Mouse (Mus musculus) heart, embryonic 16.5 days (tissue): ENCODE data around the gene 5530400C23Rik. TPM values are rescaled to one million over a fixed set of nuclear protein-coding genes. Genes with fewer than 3 reads are reported as not detected.
"Not testable (repeated sequence)": the region's sequence is repeated elsewhere in the genome, so short reads cannot be mapped to it uniquely, and the experiment has no call there.

Experiments used
- ATAC-seq: fragments of 200-750 bp; cut with Nextera tagmentation; replicated peaks from 2 replicates; pipeline ENCODE4 v1.8.0; 2017; ENCODE audit warnings: moderate number of reproducible peaks; ENCODE audit not compliant: insufficient read depth, low FRiP score; ENCODE audit errors: extremely low read depth
- H3K27ac ChIP-seq: fragments of 300-500 bp; sonication (generic); 2 replicates; pipeline ENCODE4 v1.5.1; 2014; ENCODE audit warnings: mild to moderate bottlenecking, low read length, control low read depth, moderate library complexity
- H3K27me3 ChIP-seq: fragments of 300-500 bp; sonication (generic); 2 replicates; pipeline ENCODE4 v1.6.1; 2014; ENCODE audit warnings: low read length, mixed read lengths; ENCODE audit not compliant: control insufficient read depth, insufficient read depth
- H3K36me3 ChIP-seq: fragments of 300-500 bp; sonication (generic); 2 replicates; pipeline ENCODE4 v1.6.1; 2014; ENCODE audit not compliant: control insufficient read depth, insufficient read depth
- H3K4me1 ChIP-seq: fragments of 300-500 bp; sonication (generic); 2 replicates; pipeline ENCODE4 v1.6.1; 2014; ENCODE audit warnings: low read length, mixed read lengths; ENCODE audit not compliant: control insufficient read depth, insufficient read depth
- H3K4me2 ChIP-seq: fragments of 300-500 bp; sonication (generic); 2 replicates; pipeline ENCODE4 v1.6.1; 2014; ENCODE audit warnings: low read depth, mild to moderate bottlenecking, control low read depth, low read length
- H3K4me3 ChIP-seq: fragments of 300-500 bp; sonication (generic); 2 replicates; pipeline ENCODE4 v1.5.1; 2014; ENCODE audit warnings: mild to moderate bottlenecking, control low read depth, low read length
- H3K9ac ChIP-seq: fragments of 300-500 bp; sonication (generic); 2 replicates; pipeline ENCODE4 v1.6.1; 2014; ENCODE audit warnings: low read length, control low read depth
- H3K9me3 ChIP-seq: fragments of 300-500 bp; sonication (generic); replicated peaks from 2 replicates; pipeline ENCODE4 v1.6.1; 2016; ENCODE audit warnings: low read length; ENCODE audit not compliant: control insufficient read depth
- WGBS: fragments of 180-500 bp; shearing (Covaris S2); extraction: QIAGEN DNeasy Blood & Tissue Kit; methylation state at CpG from one replicate; pipeline ENCODE4 v1.1.7; 2014; 5-methylcytosine and 5-hydroxymethylcytosine counted together
- polyA plus RNA-seq: library from polyadenylated mRNA; unstranded; fragments of >200 nt; fragmentation: Nextera tagmentation; extraction: Ambion mirVana; gene quantifications from 2 replicates; pipeline ENCODE4 v1.2.1, GENCODE M21; 2015

5530400C23Rik gene
- not detected in 2 replicates for polyA plus RNA-seq

DNA sequence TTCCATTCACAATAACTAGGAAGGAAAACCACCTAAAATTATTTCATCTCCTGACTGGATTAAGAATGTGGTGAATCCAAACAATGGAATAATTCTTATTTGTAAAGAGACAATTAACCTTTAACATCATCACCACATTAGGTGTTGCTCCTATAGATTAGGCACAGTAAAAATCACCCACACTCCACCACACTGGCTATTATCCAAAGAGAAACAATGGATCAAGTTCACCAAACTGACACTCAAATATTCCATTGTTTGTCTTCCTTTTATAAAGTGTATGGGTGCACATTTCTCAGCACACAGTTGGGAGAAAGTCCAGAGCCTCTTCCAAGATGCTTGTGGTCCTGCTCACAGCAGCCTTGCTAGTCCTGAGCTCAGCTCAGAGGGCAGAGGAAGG lies at the start of gene 5530400C23Rik:
5530400C23Rik (plus strand) TSS at position 301 of the 400 bp plus-strand sequence.
- H3K9me3 ChIP-seq, H3K4me1 ChIP-seq, H3K27me3 ChIP-seq, H3K4me2 ChIP-seq, ATAC-seq, H3K4me3 ChIP-seq, H3K27ac ChIP-seq, H3K36me3 ChIP-seq, H3K9ac ChIP-seq: not testable (repeated sequence)

DNA sequence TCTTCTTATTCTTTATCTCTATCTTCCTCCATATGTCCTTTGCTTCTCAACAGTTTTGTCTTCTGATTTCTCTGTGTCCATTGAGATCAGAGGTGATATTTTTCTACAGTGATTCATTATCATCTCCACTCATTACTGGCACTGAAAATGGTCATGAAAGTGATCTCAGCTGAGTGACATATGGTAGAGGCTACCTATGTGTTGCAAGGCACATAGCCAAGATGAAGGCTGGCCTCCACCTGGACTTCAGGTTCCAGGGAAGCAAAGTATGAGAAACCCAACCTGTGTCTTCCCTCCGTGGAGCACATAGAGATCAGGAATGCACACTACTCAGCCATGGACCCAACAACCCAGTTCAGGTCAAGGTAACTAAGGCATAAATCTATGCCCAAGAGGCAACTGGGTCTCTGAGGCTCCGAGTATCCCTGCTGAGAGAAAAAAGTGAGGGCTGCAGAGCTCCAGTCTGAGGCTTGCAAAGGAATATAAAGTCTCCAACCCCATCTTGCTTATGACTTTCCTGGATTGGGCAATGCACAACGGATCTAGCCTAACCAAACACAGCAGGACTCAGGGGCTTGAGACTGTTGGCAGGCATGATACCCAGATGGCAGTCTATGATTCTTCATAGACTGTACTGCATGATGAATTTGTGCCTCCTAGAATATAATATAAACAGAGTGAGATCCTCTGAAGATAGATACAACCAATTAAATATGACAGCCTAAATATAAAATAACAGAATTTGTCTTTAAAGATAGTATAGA lies 14.1 kb downstream of the 5530400C23Rik start:
- Histone ChIP-seq H3K9ac (no peak overlapping the region), H3K36me3 (no peaks in the 10 kb centered on the region), H3K4me1 (no peaks in the 10 kb centered on the region), H3K4me3 (no peak overlapping the region), H3K4me2 (no peak overlapping the region), H3K27ac (no peak overlapping the region), H3K27me3 (no peaks in the 10 kb centered on the region), H3K9me3 (no peaks in the 10 kb centered on the region)
- no peak for ATAC-seq
- 62% methylated on average over 3 of the region's 3 CpGs for WGBS

DNA sequence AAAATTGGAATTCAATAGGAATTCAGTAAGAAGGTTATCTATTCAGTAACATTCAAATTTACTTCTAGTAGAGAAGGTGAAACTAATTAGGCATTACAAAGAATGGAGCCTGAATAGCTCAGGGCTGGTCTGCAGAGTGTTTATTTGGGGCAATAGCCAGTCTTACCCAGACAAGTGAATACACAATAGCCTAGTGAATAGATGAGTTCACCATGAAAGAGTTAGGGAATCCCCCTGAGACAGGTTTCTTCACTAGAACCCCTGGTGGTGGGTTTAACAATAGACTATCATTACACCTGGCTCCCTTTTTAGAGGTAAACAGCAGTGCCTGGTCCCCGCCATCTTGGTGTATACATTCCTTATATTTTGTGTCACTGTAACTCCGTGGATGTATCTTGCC lies 21.9 kb downstream of the 5530400C23Rik start:
- not testable (repeated sequence) for H3K9ac ChIP-seq, H3K4me2 ChIP-seq, H3K27me3 ChIP-seq, ATAC-seq, H3K36me3 ChIP-seq, H3K4me1 ChIP-seq, H3K27ac ChIP-seq, H3K4me3 ChIP-seq, H3K9me3 ChIP-seq
- 75% methylated on average over 2 of the region's 2 CpGs for WGBS

DNA sequence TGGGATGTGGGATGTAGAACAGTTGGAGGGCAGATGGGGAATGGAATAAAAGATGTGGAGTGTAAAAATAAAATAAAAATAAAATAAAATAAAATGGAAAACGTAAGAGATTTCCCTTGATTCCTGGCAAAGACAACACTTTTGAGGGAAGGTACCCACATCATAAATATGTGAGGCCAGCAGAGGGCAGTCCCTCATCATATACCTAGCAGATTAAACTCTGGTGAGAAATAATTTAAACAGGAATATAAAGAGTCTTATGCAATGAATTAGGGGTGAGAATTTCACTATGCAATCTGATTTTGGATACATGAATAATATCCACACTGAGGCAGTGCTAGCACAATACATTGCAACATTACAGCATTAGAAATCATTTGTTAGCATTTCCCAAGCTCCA lies 46.5 kb downstream of the 5530400C23Rik start:
- Histone ChIP-seq H3K4me2 (no peak overlapping the region), H3K36me3 (no peaks in the 10 kb centered on the region), H3K27ac (no peak overlapping the region), H3K9ac (no peak overlapping the region), H3K4me1 (no peaks in the 10 kb centered on the region), H3K9me3 (no peaks in the 10 kb centered on the region), H3K27me3 (no peaks in the 10 kb centered on the region), H3K4me3 (no peak overlapping the region)
- 71% methylated on average over 1 of the region's 1 CpGs for WGBS
- ATAC-seq: no peak

DNA sequence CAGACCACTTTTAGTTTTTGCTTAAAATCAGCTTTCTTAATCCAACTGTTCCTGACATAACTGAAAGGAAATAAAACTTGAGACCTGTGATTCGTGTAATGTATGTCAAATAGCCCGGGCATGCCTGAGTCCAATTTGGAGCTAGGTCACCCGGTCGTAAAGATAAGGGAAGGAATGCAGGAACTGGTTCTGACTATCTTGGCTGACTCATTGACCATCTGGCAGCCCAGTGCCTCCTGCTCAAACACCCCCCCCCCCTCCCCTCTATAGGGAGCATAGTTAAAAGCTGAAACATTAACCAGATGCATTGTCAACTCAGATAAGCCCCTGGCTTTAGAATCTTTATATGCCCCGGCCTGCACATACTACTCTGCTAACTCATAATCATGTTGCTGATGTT lies 49.7 kb downstream of the 5530400C23Rik start:
- H3K4me3 ChIP-seq, H3K27ac ChIP-seq, H3K36me3 ChIP-seq, H3K9ac ChIP-seq, H3K4me2 ChIP-seq, H3K27me3 ChIP-seq, H3K4me1 ChIP-seq, H3K9me3 ChIP-seq: not testable (repeated sequence)
- peak; percentile 80 for ATAC-seq
- WGBS: 5% methylated on average over 5 of the region's 5 CpGs

Other genes with a start within 250 kb of the 5530400C23Rik start
- not detected in 2 replicates for gene Tas2r140, start 236.4 kb upstream of the 5530400C23Rik start, polyA plus RNA-seq
- gene Smim10l1, start 187.3 kb upstream of the 5530400C23Rik start, polyA plus RNA-seq: 52.8 and 65.6 TPM in 2 replicates